Mouse (Mus musculus): Measurements from ENCODE around the gene Dmkn. TPM values are rescaled to one million over a fixed set of nuclear protein-coding genes. Genes with fewer than 3 reads are reported as not detected.
"Not testable (repeated sequence)": the region's sequence is repeated elsewhere in the genome, so short reads cannot be mapped to it uniquely, and the experiment has no call there.

Dmkn gene
- polyA plus RNA-seq, 1 experiment = 3.1 TPM

DNA sequence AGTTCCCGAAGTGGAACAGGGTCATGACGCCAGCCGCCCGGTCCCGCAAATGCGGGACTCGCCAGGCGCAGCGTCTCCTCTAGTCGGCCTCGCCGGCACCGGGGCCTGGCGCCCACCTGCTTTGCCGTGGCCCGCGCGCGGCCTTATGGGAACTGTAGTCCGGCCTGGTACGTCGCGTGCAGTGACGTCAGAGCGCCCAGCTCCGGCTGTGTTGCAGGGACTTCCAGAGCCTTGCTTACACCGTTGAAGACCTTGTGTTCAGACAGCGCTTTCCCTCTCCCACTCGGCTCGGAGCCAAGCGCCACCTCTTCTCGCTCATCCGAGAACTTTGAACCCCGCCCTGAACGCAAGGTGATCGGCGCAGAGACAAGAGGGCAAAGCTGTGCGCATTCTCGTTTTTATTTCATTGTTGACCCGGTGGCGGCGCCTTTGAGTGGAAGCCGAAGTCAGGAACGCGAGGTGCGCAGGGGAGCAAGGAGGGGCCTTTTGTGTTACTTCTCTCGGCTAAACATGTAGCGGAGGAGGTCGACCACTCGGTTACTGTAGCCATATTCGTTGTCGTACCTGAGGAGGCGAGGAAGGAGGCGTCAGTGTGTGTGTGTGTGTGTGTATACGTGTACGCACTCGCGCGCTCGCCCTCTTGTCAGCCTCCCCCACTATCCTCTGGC, 34.0 kb upstream of the Dmkn start, which contains the start of gene Tmem147:
Gene Tmem147, minus strand, starts transcription at position 145 of the 668 bp plus-strand sequence.
- WGBS = under 1% methylated on average over 60 of the region's 60 CpGs
- TF ChIP-seq POLR2A (IDR thresholded peaks at IDR 0.05; ENCODE audit: borderline replicate concordance, control insufficient read depth, low read depth, low read length) (peak; percentile 61; the same call in 1 of the 2 replicates), CTCF (IDR thresholded peaks at IDR 0.05; ENCODE audit: control insufficient read depth, insufficient read depth, low read length) (peak; percentile 8; the same call in 1 of the 2 replicates)

DNA sequence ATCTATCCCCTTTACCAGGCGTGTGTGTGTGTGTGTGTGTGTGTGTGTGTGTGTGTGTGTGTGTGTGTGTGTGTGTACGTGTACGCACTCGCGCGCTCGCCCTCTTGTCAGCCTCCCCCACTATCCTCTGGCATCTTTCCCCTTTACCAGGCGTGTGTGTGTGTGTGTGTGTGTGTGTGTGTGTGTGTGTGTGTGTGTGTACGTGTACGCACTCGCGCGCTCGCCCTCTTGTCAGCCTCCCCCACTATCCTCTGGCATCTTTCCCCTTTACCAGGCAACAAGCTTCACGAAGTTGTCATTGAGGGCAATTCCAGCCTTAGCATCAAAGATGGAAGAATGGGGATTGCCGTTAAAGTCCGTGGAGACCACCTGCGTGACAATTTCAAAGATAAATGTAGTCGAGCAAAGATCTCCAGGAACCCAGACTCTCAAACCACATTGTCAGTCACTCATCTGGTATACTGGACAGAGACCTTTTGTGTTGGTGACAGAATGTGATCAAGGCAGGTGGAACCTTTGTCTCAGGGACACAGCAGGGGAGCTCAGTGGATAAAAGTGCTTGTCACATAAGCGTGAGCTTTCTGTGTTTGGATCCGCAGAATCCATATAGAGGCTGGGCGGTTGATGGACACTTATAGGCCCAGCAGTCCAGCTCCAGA, 33.4 kb upstream of the Dmkn start:
- not testable (repeated sequence) for H3K4me1 ChIP-seq (ENCODE audit: control insufficient read depth, insufficient read depth, low read length)
- Histone ChIP-seq H3K4me3 (replicated peaks; ENCODE audit: control insufficient read depth, low read depth, low read length) (peak overlapping the region; percentile 84), H3K27ac (ENCODE audit: control insufficient read depth, insufficient read depth, low read depth, low read length, poor library complexity) (peak overlapping the region; percentile 71)
- WGBS = 26% methylated on average over 15 of the region's 22 CpGs

More for the DNA sequence above, 34.0 kb upstream of the Dmkn start, which contains the start of gene Tmem147:
- H3K4me1 ChIP-seq (ENCODE audit: control insufficient read depth, insufficient read depth, low read length) = no peaks in the 10 kb centered on the region; the same call in 1 of the 2 replicates
- peak within 1 kb of the TSS; percentile 84 for H3K4me3 ChIP-seq (replicated peaks; ENCODE audit: control insufficient read depth, low read depth, low read length)
- peak within 1 kb of the TSS; percentile 71 for H3K27ac ChIP-seq (ENCODE audit: control insufficient read depth, insufficient read depth, low read depth, low read length, poor library complexity)

DNA sequence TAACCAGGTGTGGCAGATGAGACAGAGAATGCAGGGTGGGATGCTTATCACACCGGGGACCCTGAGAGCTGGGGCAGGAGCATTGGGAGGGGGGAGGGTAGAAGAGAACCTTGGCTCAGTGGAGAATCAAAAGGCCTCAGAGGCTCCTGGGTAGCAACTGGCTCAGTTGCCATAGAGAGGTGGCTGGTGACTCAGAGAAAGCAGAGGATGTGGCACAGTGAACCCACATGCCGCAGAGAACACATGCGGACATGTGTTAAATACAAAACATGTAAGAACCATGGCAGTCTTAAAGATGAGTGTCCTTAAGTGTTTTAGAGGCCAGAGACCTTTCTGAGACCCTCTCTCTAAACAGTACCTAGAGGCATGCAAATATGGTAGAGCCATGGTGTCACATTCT, 27.3 kb upstream of the Dmkn start:
- 91% methylated on average over 3 of the region's 3 CpGs for WGBS

DNA sequence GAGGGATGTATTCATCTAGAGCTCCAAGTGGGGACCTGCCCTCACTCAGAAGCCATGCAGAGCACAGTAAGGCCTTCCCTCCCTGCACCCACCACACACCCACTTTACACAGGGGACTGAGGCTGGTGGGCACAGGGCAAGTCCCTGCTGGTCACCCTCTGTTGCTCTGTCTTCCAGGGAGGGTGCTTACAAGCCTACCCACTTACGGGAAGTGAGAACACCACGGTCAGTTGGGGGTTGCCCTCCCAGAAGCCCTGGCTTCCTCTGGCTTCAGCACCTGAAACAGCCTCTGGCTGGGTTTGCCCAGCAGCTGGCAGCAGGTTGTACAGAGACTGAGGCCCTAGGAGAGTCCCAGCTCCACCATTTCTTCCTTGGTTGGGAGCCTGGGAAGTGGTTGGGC, 21.0 kb upstream of the Dmkn start:
- peak overlapping the region; percentile 50 for H3K27ac ChIP-seq (ENCODE audit: control insufficient read depth, insufficient read depth, low read depth, low read length, poor library complexity)
- H3K4me3 ChIP-seq (replicated peaks; ENCODE audit: control insufficient read depth, low read depth, low read length); H3K4me1 ChIP-seq (ENCODE audit: control insufficient read depth, insufficient read depth, low read length): not testable (repeated sequence)
- 6% methylated on average over 2 of the region's 2 CpGs for WGBS

More for the DNA sequence above, 27.3 kb upstream of the Dmkn start:
- TF ChIP-seq CTCF (IDR thresholded peaks at IDR 0.05; ENCODE audit: control insufficient read depth, insufficient read depth, low read length) (no peak), POLR2A (IDR thresholded peaks at IDR 0.05; ENCODE audit: borderline replicate concordance, control insufficient read depth, low read depth, low read length) (no peak)
- Histone ChIP-seq H3K27ac (ENCODE audit: control insufficient read depth, insufficient read depth, low read depth, low read length, poor library complexity) (no peak overlapping the region), H3K4me1 (ENCODE audit: control insufficient read depth, insufficient read depth, low read length) (no peaks in the 10 kb centered on the region; the same call in 1 of the 2 replicates), H3K4me3 (replicated peaks; ENCODE audit: control insufficient read depth, low read depth, low read length) (no peak overlapping the region)

DNA sequence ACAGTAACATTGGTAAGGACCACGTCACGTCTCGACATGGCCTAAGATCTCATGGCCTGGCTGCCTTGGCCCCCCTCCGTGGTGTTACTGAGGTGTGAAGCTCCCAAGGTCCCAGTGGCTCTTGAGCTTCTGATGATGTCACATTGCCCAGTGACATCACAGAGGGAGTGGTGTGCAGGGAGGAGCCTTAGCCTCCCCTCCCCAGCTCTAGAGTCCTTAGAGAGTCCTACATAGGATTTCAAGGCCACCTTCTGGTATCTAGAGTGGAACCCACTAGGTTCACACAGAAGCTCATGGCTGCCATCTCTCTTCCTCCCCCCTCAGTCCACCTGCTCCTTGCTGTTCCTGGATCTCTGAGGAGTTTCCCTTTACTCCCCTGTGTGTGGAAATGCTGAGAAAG, 19.9 kb upstream of the Dmkn start, which contains the start of gene Gapdhs:
Gene Gapdhs, minus strand, starts transcription at position 65 of the 400 bp plus-strand sequence.
- WGBS = 75% methylated on average over 1 of the region's 4 CpGs
- H3K27ac ChIP-seq (ENCODE audit: control insufficient read depth, insufficient read depth, low read depth, low read length, poor library complexity) = peak within 1 kb of the TSS; percentile 50
- not testable (repeated sequence) for H3K4me3 ChIP-seq (replicated peaks; ENCODE audit: control insufficient read depth, low read depth, low read length); H3K4me1 ChIP-seq (ENCODE audit: control insufficient read depth, insufficient read depth, low read length)

DNA sequence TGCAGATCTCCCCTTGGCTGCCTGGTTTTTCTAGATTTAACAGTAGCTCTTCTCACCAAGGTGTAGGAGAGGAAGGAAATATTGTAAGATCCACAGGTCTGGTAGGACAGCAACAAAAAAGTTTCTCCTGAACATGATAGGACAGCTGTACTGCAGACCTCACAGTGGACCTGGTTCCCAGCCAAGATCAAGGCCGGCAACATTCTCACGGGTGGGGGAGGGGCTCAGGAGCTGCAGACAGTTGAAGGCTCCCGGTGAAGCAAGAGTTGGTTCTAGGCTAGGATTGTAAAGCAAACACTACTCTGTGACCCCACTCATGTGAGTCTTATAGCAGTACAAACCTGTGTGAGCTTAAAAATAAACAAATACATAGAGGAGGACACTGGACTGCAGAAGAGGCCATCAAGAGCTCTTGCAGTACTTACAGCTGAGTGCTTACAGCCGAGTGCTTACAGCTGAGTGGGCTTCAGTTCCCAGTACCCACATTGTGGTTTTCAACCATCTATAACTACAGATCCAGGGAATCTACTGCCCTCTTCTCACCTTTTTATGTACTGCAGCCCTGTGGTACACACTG, 19.4 kb upstream of the Dmkn start:
- no peak for TF ChIP-seq POLR2A (IDR thresholded peaks at IDR 0.05; ENCODE audit: borderline replicate concordance, control insufficient read depth, low read depth, low read length)
- peaks cover 3% of the 10 kb centered on the region for H3K4me1 ChIP-seq (ENCODE audit: control insufficient read depth, insufficient read depth, low read length)
- H3K4me3 ChIP-seq (replicated peaks; ENCODE audit: control insufficient read depth, low read depth, low read length) = no peak overlapping the region
- WGBS = 31% methylated on average over 4 of the region's 4 CpGs
- no peak overlapping the region for H3K27ac ChIP-seq (ENCODE audit: control insufficient read depth, insufficient read depth, low read depth, low read length, poor library complexity)

DNA sequence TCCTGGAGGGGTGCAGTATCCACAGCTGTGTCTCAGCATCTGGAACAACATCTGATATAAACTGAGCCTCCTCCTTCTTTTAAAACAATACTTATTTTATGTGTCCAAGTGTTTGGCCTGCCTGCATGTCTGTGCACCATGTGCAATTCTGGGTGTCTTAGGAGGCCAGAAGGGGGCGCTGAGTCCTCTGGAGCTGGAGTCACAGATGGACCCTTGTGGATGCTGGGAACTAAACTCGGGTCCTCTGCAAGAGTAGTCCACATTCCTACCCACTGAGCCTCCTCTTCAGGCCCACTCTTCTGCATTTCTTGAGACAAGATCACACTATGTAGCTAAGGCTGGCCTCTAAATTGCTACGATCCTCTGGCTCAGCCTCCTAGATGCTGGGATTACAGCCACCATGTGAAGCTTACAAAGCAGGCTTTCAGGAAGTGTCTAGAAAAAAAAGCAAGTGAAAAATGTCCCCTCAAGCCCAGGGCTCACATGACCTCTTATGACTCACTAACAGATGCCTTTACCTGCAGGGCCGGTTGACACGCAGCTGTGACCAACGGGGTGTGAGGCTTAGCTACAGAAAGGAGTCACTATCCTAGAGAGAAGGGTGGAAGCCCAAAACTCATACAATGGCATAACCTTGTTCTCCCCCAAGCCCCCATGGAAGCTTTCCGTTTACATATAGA, 15.9 kb upstream of the Dmkn start:
- WGBS = 88% methylated on average over 7 of the region's 7 CpGs
- no peak overlapping the region for H3K27ac ChIP-seq (ENCODE audit: control insufficient read depth, insufficient read depth, low read depth, low read length, poor library complexity)
- no peak for TF ChIP-seq POLR2A (IDR thresholded peaks at IDR 0.05; ENCODE audit: borderline replicate concordance, control insufficient read depth, low read depth, low read length)
- 0 out of 2 replicates have a peak, but pooled peaks have one; percentile 21 for TF ChIP-seq CTCF (IDR thresholded peaks at IDR 0.05; ENCODE audit: control insufficient read depth, insufficient read depth, low read length)

DNA sequence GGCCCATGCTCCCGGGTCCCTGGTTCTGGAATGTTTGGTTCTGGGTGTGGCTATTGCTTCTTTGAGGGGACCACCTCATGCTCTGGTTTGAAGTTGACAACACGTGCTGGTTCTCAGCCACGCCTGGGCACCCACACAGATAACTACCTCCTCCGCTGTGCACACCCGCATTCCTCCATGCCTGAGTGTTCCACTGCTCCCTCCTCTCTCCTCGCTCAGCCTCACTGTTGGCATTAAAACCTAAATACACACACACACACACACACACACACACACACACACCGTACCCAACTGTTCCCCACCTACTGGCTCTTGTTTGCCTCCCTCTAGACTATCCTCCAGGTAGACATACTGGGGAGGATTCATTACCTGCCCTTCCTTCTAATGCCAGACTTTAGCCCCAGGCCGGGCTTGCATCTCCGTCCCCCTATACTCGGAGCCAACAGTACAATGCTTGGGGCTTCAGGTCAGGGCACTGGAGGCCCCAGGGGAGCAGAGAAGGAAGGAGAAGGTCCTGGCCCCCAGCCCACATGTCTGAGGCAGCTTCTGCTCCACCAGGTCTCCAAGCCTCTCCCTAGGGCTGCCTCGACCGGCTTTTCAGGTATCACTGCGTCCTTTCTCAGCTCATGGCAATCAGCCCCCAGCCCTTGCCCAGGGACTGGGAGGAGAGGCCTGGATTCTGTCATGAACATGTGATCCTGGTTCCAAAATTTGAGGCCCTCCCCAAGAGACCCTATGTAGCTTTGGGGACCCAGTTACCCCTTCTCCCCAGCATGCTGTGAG, 13.5 kb upstream of the Dmkn start:
- Histone ChIP-seq H3K27ac (ENCODE audit: control insufficient read depth, insufficient read depth, low read depth, low read length, poor library complexity) (no peak overlapping the region), H3K4me3 (replicated peaks; ENCODE audit: control insufficient read depth, low read depth, low read length) (no peak overlapping the region), H3K4me1 (ENCODE audit: control insufficient read depth, insufficient read depth, low read length) (no peaks in the 10 kb centered on the region)
- WGBS = 83% methylated on average over 13 of the region's 13 CpGs
- TF ChIP-seq POLR2A (IDR thresholded peaks at IDR 0.05; ENCODE audit: borderline replicate concordance, control insufficient read depth, low read depth, low read length) = no peak
- no peak for TF ChIP-seq CTCF (IDR thresholded peaks at IDR 0.05; ENCODE audit: control insufficient read depth, insufficient read depth, low read length)

More for the DNA sequence above, 15.9 kb upstream of the Dmkn start:
- Histone ChIP-seq H3K4me3 (replicated peaks; ENCODE audit: control insufficient read depth, low read depth, low read length) (no peak overlapping the region), H3K4me1 (ENCODE audit: control insufficient read depth, insufficient read depth, low read length) (no peaks in the 10 kb centered on the region; the same call in 1 of the 2 replicates)
